Mouse (Mus musculus) heart, postnatal 25 days (tissue): ENCODE results near the gene Atp1b2. TPM values are rescaled to one million over a fixed set of nuclear protein-coding genes. Genes with fewer than 3 reads are reported as not detected.
"Not testable (repeated sequence)": the region's sequence is repeated elsewhere in the genome, so short reads cannot be mapped to it uniquely, and the experiment has no call there.

ENCODE experiments used
- DNase-seq: peaks from one replicate; pipeline ENCODE4 v3.0.0; 2022; ENCODE audit warnings: low spot score
- intact Hi-C: fragments of 180-260 bp; cut with DNase I; formaldehyde crosslinking; loops from one replicate; pipeline ENCODE4 v1.15.1; 2025
- total RNA-seq, 2 experiments: library from RNA; stranded (reverse); gene quantifications; 2 replicates each; pipeline ENCODE4 v1.2.3; 2021

The Atp1b2 gene
- total RNA-seq, result 10 to 100 TPM; 18.0 to 25.8 TPM

DNA sequence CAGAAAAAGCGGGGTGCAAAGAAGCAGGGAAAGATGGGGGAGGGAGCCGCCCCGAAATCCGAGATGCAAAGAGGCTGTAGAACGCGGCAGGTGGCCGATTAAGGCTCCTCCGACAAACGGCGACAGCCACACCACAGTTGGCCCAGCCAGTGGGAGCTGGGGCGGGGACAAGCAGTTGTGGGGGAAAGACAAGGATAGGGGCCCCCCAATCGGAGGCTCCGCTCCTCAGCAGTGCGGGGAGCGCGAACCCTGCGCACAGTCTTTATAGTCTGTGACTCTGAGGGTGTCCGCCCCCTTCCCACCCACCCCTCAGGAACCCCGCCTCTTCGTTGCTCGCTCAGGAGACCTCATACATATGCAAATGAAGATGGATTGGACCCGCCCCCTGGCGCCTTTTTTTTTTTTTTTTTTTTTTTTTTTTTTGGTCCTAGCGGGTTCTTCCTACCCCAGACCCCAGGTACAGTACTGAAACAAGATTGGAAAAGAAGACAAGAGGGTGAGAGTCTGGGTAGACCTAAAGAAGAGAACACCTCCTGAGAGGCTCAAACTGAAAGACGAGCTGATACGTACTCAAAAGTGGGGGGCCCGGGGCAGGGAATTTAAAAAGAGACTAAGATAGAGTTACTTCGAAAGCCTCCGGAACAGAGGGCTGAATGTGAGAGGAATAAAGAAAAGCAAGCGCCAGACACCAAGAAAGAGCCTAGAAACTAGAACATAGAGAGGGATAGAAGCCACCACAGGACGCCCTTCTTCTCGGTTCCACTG lies at the start of gene Atp1b2:
TSS of gene Atp1b2 (minus strand) at position 217 of the 765 bp plus-strand sequence.
- peak; percentile 51 for DNase-seq
- intact Hi-C loops, result loop anchor here (2.0 kb wide), 1 partner anchor 25 kb away; the partner anchor contains the start of genes Trp53 and Wrap53

DNA sequence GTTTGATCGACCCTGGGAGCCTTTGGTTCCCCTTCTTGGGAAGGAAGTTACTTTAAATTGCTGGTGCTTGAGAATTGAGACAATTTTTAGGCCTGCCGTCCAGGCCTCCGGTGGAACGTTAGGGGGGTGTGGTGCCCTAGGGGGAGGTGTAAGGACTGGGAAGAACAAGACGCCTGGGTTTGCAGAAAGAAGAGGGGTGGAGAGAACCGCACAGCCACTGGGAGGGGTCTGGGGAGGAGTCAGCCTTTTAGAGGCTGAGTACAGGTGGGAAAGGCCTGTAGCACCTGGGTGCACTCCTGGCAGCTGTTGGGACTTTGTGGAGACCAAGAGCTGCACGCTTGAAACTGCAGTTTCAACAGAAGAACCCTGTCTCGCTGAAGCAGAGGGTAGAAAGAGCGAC lies 49.0 kb upstream of the Atp1b2 start:
- no peak for DNase-seq
- intact Hi-C loops, result loop anchor here (2.0 to 10.0 kb wide), 2 partner anchors 100 to 220 kb away; partner anchors contain the start of gene Tmem95

DNA sequence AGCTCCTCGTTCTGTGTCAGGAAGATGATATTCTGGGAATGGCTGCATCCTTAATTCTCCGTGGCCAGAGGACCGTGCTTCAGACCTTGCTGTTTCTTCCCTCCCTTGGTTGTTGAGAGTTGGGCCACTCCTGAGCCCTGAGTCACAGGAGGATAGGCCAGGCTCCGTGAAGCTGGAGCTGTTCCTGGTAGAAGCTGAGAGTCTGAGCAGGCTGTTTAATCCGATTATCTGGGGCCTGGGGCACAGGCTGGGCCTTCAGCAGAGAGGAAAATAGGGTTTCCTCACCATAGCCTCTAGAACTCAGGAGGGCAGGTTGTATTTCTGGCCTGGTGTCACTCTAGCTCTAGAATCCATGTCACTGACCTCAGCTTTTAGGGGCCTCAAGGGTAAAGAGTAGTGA lies 47.7 kb upstream of the Atp1b2 start:
- intact Hi-C loops, result loop anchor here (10.0 kb wide), 1 partner anchor 221 kb away; the partner anchor contains the start of gene Tmem95
- no peak for DNase-seq

GRCm38 (mm10) chr11:69645860-69646259 lies 40.1 kb upstream of the Atp1b2 start:
- intact Hi-C loops, result no loop called here
- DNase-seq, result no peak

GRCm38 (mm10) chr11:69635471-69635870 lies 29.7 kb upstream of the Atp1b2 start:
- no peak for DNase-seq
- intact Hi-C loops, result no loop called here

DNA sequence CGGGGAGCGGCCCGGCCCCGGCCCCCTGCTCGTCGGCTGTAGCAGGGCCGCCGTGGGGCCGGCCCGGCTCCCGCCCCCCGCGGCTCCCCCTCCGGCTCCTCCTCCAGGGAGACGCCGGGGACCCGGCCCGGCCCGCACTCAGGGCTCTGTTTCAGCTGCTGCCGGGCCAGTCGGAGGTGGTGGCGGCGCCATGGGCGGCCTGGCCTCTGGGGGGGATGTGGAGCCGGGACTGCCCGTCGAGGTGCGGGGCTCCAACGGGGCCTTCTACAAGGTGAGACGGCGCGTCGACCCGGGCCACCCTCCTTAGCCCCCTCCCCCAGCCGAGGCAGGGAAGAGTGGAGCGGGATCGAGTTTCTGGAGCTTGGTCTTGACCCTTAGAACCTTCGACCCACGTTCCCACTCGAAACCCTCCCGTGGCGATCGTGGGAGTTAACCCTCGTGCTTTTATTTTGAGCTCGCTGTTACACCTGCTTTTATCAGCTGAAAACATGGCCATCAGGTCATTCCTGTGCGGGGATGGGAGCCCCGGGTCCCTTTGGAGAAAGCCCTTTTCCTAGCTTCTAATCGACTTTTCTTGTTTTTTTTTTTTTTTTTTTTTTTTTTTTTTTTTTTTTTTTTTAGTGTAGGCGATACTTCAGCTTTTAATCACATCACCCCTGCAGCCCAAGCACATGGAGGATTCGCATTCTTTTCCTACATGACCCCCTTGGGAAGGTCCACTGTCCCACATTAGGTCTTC lies 27.6 kb upstream of the Atp1b2 start:
- peak; percentile 58 for DNase-seq
- intact Hi-C loops, result no loop called here

DNA sequence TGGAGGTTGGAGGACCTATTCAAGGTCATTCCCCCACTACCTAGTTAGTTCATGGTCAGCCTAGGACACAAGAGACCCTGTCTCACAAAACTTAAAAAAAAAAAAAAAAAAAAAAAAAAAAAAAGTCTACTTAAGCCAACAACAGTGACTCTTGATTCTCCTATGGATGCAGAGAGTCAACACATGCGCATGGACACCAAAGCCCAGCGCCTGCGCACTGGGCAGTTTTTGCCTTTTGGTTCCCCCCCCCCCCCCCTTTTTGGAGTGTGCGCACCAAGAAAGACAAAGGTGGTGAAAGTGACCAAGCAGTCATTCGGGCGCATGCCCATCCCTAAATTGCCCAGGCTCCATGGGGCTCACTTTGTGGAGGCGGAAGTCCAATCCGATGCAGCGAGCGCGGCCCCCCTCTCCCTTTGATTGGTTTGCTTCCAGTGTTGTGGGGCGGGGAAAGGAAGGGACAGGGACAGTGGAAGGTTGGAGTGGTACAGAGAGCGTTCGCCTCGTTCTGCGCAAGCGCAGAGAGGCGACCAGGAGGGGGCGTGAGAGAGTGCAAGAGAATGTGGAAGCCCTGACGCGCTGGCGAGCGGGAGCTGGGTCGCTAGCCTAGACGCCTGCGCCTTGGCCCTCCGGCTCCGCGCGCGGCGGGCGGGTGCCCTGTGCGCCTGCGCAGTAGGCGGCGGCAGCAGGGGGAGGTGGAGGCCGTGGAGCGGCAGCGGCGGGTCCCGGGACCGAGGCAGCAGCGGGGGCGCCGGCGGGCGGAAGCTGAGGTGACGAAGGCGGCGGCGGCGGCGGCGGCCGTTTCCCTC lies 26.7 kb upstream of the Atp1b2 start, which contains the start of gene Fxr2:
TSS of gene Fxr2 (plus strand) at position 707 of the 806 bp plus-strand sequence.
- DNase-seq, result peak; percentile 100
- intact Hi-C loops, result no loop called here

- no peak for DNase-seq
- intact Hi-C loops, result loop anchor here (1.0 kb wide), 1 partner anchor 27 kb away; no protein-coding TSS in a partner anchor
Measured at GRCm38 (mm10) chr11:69629802-69630201, 24.1 kb upstream of the Atp1b2 start.

DNA sequence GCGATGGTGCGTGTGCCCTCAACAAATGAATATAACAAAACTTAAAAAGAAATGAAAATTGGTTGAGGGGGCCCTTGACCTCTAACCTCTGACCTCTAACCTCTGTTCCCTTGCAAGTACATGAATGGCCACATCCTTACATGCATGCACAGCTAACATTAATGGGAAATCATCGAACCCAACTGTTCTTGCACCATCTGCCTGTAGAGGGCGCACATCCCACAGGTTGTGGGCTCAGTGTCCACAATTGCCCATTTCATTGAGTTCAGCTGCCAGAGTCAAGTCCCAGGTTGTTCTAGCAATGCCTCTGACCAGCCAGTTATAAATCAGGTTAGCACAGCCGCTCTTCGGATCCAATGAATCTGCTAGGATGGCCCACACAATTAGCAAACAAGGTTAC lies 22.5 kb upstream of the Atp1b2 start:
- no peak for DNase-seq
- intact Hi-C loops, result no loop called here

DNA sequence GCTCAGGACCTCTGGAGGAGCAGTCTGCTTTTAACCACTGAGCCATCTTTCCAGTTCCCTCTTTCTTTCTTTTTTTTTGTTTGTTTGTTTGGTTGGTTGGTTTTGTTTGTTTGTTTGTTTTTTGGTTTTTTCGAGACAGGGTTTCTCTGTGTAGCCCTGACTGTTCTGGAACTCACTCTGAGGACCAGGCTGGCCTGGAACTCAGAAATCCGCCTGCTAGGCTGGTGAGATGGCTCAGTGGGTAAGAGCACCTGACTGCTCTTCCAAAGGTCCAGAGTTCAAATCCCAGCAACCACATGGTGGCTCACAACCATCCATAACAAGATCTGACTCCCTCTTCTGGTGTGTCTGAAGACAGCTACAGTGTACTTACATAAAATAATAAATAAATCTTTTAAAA lies 18.6 kb upstream of the Atp1b2 start:
- DNase-seq, intact Hi-C loops: not testable (repeated sequence)

- DNase-seq, result no peak
- intact Hi-C loops, result no loop called here
Measured at GRCm38 (mm10) chr11:69623006-69623405, 17.3 kb upstream of the Atp1b2 start.

GRCm38 (mm10) chr11:69622406-69622805 lies 16.7 kb upstream of the Atp1b2 start:
- DNase-seq, result no peak

DNA sequence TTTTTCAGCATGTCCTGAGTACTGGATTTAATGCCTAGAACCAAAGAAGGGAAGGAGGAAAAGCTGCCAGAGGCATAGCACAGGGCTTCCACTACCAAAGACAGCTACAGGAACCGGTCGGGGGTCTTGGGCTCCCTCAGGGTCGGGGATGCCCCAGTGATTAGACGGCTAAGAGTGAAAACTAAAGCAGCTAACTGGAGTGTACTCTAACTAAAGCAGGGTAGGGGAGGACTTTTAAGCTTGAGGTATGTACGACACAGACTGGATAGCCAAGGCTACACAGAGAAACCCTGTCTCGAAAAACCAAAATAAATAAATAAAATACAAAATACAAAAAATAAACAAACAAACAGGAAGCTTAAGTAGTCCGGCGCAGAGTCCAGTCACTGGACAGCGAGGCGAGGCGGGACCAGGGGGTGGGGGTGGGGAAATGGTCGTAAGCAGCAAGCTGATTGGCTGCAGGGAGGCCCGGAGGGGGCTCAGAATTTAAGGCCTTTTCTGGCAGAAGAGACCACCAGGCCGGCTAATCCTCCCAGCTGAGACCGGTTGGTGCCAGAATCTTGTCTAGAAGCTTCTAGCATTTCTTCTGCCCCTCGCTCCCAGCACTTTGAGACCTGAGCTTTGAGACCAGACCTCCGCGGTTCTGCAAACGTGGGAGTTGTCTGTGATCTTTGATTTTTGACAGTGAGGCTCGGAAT lies 16.0 kb upstream of the Atp1b2 start, which contains the start of gene Sat2:
TSS of gene Sat2 (plus strand) at position 454 of the 698 bp plus-strand sequence.
- intact Hi-C loops, result no loop called here
- peak; percentile 34 for DNase-seq

More at GRCm38 (mm10) chr11:69622406-69622805, 16.7 kb upstream of the Atp1b2 start:
- intact Hi-C loops, result no loop called here

DNA sequence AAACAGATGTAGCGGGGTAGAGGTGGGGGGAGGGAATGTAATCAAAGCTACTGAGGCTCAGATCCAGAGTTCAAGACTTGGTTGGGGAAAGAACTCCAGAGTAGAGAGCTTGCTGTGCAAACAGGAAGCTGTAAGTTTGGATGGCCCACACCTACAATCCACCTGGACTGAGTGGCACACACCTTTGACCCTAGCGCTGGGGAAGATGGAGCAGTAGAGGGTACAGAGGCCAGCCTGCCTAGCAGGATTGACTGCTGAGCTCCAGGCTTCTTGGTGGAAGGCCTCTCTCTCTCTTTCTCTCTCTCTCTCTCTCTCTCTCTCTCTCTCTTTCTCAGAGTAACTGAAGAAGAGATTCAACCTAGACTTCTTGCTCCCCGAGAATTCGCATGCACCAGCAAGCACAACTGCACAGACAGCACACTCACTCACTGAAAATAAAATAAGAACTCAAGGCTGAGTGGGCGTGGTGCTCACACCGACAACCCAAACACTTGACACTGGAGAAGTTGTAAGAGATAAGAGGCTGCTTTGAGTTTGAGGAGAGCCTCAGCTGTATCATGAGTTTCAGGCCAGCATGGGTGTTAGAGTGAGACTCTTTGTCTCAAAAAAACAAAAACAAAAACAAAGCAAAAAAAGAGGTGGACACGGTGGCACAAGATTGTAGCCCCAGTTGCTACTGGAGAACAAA lies 14.8 kb upstream of the Atp1b2 start:
- intact Hi-C loops, result no loop called here
- DNase-seq, result no peak

DNA sequence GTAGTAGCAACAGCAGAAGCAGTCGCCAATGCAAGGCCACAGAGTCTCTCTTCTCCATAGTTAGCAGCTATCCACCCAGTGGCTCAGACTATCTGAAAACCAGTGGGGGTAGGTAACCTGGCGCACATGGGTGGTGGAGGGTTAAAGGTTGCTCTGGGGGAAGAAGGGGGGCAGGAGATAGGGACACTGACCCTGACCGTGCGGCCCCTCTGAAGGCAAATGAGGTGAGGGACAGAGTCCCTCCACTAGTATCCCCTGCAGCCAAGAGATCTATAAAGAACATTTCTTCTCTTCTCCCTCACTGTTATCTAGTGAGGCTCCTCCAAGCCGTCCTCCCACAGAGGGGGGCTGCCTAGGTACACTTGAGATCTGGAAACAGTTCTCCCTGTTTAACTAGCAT lies 12.1 kb upstream of the Atp1b2 start, which contains the start of gene Shbg:
TSS of gene Shbg (minus strand) at position 101 of the 400 bp plus-strand sequence.
- intact Hi-C loops, result loop anchor here (10.0 kb wide), 1 partner anchor 353 kb away; no protein-coding TSS in a partner anchor
- DNase-seq, result no peak

DNA sequence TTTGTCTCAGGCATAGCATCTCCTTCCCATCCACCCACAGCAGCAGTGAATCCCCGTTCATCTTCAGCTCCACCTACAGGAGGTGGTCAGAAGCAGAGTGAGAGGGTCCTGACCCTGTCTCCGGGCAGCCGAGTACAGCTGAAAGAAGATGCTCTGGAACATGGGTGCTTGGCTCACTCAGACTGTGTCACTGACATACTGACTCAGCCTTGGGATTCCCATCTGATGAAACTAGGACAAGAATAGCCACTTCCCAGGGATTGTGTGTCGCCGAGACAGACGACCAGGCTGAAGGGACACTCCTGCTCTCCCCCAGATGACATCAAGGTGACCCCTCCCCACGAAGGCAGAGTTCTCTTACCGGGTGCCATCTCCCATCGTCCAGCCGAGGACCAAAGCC lies 11.0 kb upstream of the Atp1b2 start:
- intact Hi-C loops, result loop anchor here (10.0 kb wide), 1 partner anchor 352 kb away; no protein-coding TSS in a partner anchor
- DNase-seq, result no peak

DNA sequence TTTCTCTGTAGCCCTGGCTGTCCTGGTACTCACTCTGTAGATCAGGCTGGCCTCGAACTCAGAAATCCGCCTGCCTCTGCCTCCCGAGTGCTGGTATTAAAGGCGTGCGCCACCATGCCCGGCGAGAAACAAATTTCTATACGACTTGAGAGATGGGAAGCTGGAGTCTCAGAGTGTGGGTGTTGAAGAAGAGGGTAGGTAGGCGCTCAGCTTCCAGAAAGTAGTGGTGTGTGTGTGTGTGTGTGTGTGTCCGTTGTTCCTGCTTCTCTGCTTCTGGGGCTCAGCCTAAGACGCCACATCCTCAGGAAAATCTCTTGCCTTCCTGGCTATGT lies 8.5 kb upstream of the Atp1b2 start:
- not testable (repeated sequence) for DNase-seq
- intact Hi-C loops, result loop anchor here (1.0 to 10.0 kb wide), 2 partner anchors 35 to 349 kb away; no protein-coding TSS in a partner anchor

DNA sequence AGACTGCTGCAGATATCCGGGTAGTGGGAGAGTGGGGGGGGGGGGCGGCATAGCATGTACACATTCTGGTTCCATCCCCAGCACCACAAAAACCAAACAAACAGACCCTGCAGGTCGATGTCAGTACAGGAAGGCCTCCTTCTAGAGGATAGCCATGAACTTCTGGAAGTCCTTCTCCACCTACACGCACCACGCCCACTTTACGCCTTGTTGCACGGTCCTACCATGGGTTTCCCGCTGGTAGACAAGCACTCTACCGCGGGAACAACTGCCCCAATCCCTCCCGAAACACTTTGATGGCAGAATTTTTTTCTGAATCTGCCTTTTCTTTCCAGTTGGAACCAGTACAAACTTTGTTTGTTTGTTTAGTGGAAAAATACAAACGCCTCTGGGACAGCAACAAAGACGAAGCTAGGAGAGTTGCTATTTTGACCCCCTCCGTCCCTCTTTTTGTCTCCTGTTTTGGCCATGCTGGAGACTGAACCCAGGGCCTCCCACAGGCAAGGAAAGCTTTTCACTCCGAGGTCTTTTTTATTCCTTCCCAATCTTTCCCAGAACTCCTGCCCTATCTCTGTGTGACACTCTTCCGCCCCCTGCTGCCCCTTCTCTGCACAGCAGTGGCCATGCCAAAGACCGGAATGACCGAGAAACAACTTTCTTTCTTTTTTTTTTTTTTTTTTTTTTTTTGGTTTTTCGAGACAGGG lies 8.0 kb upstream of the Atp1b2 start:
- intact Hi-C loops, result loop anchor here (1.0 to 10.0 kb wide), 3 partner anchors 34 to 349 kb away; no protein-coding TSS in a partner anchor
- DNase-seq, result peak; percentile 66
